Mouse (Mus musculus) naive thymus-derived CD4-positive, alpha-beta T cell, adult 5 months (primary cell): ENCODE data around the gene Chrm5. TPM values are rescaled to one million over a fixed set of nuclear protein-coding genes. Genes with fewer than 3 reads are reported as not detected.

Experiments used
- polyA plus RNA-seq: library from polyadenylated mRNA; unstranded; fragments of 100-300 nt; shearing (Covaris generic); gene quantifications from one replicate; pipeline ENCODE4 v1.2.1, GENCODE M21; 2017

Chrm5 gene
- polyA plus RNA-seq: not detected

DNA sequence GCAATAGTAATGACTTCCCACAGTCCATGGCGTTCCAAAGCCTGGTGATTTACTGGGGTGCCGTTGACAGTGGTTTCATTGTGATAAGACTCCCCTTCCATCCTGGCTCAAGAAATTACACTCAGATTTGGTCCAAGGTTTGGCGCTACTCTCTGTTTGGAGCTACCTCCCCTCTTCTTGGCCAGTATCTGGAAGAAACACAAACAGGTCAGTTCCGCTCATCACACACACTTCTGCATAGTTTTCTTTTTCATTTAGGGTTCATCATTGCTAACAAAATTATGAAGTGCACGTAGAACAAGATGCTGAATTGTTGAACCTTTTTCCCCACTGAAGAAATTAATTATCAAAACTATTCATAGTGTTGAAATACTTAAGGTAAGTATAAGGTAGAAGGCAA lies at the start of gene Chrm5:
Chrm5 (minus strand) TSS at position 101 of the 400 bp plus-strand sequence.

GRCm38 (mm10) chr2:112492856-112493538 lies 12.4 kb upstream of the Chrm5 start, which contains the start of gene Aven:
Gene Aven (plus strand): TSS chr2:112492964.

GRCm38 (mm10) chr2:112454862-112455564 lies 25.6 kb downstream of the Chrm5 start, which contains the start of gene Emc7:
Gene Emc7 (plus strand): TSS chr2:112454997.

Other genes with a start within 250 kb of the Chrm5 start
- gene Lpcat4, start 241.3 kb downstream of the Chrm5 start, polyA plus RNA-seq: 86.2 TPM
- not detected for gene Nutm1, start 221.5 kb downstream of the Chrm5 start, polyA plus RNA-seq
- gene Nop10, start 218.8 kb downstream of the Chrm5 start, polyA plus RNA-seq: 155 TPM
- gene Slc12a6, start 214.9 kb downstream of the Chrm5 start, polyA plus RNA-seq: 51.9 TPM
- gene Gm21985, start 214.5 kb downstream of the Chrm5 start, polyA plus RNA-seq: not detected
- gene Emc4, start 112.7 kb downstream of the Chrm5 start, polyA plus RNA-seq: 62.4 TPM
- 25.4 TPM for gene Katnbl1, start 101.6 kb downstream of the Chrm5 start, polyA plus RNA-seq
- gene Emc7, start 25.8 kb downstream of the Chrm5 start, polyA plus RNA-seq: 17.2 TPM
- gene Aven, start 12.2 kb upstream of the Chrm5 start, polyA plus RNA-seq: 80.7 TPM